Mouse (Mus musculus) layer of hippocampus, postnatal 14 days (tissue): ENCODE measurements around the gene Galnt18. TPM values are rescaled to one million over a fixed set of nuclear protein-coding genes. Genes with fewer than 3 reads are reported as not detected.

Source experiments
- DNase-seq, 2 experiments: peaks; one replicate each; pipeline ENCODE4 v3.0.0; 2021 to 2022; ENCODE audit warnings: low spot score in 2 of 2, mixed read lengths in 1 of 2
- total RNA-seq, 2 experiments: library from RNA; stranded (reverse); gene quantifications; 2 replicates each; pipeline ENCODE4 v1.2.3; 2021

Gene Galnt18
- total RNA-seq, 2 experiments from 2014 or later: 64.1 to 69.5 TPM

- DNase-seq: no peak
Measured at GRCm38 (mm10) chr7:111644362-111644761, 135.4 kb downstream of the Galnt18 start.

- DNase-seq: no peak
Measured at GRCm38 (mm10) chr7:111638899-111639298, 140.9 kb downstream of the Galnt18 start.

DNA sequence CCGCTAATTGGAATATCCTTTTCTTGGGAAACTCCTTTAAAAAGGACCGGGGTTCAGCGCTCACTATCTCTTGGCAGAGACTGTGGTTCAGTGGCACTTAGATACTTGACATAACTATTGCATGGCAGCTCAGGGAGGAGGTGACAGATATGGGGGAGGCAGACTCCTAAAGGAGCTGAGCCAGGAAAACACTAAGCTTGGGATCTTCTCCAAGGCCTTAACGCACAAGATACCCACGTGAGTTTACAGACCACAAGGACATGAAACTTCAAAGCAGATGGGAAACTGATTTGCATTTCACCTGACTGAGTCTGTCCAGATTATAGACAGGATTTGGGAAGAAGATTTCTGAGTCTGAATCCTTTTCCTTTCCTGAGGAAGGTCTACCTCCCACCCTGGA, 141.3 kb downstream of the Galnt18 start:
- DNase-seq: no peak

GRCm38 (mm10) chr7:111637866-111638448, 141.8 kb downstream of the Galnt18 start:
- DNase-seq: no peak

GRCm38 (mm10) chr7:111636503-111636902, 143.3 kb downstream of the Galnt18 start:
- no peak for DNase-seq

- no peak for DNase-seq
Measured at GRCm38 (mm10) chr7:111631265-111631664, 148.5 kb downstream of the Galnt18 start.

- no peak for DNase-seq
Measured at GRCm38 (mm10) chr7:111626232-111626631, 153.5 kb downstream of the Galnt18 start.

GRCm38 (mm10) chr7:111625736-111626135, 154.0 kb downstream of the Galnt18 start:
- DNase-seq: no peak

DNA sequence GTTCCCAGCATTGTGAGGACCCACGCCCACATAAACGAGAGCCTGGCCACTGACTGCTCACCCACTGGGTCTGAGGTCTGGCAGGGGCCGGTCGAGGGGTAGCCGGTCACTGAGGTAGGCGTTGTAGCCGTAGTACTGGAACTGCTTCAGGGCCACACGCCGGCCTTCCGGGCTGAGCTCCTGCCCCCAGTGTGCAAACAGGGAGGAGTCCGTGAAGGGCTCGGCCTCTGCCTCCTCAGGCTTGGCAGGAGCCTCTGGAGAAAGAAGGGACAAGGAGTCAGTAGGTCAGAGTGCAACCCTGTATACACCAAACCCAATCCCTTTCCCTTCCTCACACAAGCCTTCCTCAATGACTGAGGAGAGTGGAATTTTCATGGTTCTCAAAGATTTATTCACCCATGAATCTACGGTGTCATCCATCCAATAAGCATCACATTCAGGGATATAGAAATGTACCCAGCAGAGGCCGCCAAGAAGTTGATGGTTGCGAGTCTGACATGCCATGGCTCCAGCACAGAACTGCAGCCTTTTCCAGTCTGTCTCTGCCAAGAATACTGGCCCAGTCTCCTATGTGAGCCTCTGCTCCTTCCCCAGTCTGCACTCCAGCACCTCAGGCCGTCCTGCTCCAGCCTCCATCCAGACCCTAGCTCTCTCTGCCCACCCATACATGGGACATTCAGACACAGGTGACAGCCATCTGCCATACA, 163.4 kb downstream of the Galnt18 start:
- no peak for DNase-seq

GRCm38 (mm10) chr7:111614471-111614870, 165.3 kb downstream of the Galnt18 start:
- no peak for DNase-seq

DNA sequence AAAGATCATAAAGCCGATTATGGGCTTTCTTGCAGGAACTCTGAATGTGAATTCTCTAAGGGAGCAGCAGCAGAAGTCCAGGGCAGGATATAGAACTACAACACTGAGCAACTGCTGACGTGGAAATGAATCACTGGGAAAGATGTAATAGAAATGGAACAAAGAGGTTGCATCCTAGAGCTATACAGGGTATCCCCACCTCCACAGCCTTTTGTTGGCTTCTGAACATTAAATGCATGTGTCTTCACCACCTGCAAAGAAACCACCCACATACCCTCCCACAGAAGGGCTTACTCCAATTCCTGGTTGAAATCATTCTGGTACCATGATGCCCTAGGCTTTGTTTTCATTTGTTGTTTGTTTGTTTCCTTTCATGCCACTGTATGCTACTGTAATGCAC, 172.3 kb downstream of the Galnt18 start:
- DNase-seq: no peak

- no peak for DNase-seq
Measured at GRCm38 (mm10) chr7:111606091-111606490, 173.7 kb downstream of the Galnt18 start.

- no peak for DNase-seq
Measured at GRCm38 (mm10) chr7:111605663-111606062, 174.1 kb downstream of the Galnt18 start.

DNA sequence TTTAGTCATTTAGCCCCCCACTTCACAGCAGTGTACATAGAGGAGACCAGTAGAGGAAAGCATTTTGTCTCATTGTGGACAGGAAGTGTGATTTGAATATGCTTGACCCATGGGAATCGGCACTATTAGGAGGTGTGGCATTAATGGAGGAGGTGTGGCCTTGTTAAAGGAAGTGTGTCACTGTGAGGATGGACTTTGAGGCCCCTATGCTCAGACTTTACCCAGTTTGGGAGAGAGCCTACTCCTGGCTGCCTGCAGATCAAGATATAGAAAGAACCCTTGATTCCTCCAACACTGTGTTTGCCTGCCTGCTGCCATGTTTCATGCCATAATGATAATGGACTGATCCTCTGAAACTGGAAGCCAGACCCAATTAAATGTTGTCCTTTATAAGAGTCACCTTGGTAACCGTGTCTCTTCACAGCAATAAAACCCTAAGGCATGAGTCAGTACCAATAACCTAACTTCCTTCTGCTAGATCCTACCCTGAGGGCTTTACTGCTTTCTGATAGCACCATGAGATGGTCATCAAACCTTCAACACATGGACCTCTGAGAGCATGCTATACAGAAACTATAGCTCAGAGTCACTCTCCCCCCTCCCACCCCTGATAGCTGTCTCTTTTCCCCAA, 175.1 kb downstream of the Galnt18 start:
- no peak for DNase-seq

- no peak for DNase-seq
Measured at GRCm38 (mm10) chr7:111603186-111603585, 176.6 kb downstream of the Galnt18 start.

- peak in 1 of 2 experiments; percentile 22 for DNase-seq
Measured at GRCm38 (mm10) chr7:111601339-111602067, 178.3 kb downstream of the Galnt18 start.

GRCm38 (mm10) chr7:111600756-111601155, 179.0 kb downstream of the Galnt18 start:
- DNase-seq: peak in 1 of 2 experiments; percentile 35

- DNase-seq: no peak
Measured at GRCm38 (mm10) chr7:111593680-111594079, 186.1 kb downstream of the Galnt18 start.

DNA sequence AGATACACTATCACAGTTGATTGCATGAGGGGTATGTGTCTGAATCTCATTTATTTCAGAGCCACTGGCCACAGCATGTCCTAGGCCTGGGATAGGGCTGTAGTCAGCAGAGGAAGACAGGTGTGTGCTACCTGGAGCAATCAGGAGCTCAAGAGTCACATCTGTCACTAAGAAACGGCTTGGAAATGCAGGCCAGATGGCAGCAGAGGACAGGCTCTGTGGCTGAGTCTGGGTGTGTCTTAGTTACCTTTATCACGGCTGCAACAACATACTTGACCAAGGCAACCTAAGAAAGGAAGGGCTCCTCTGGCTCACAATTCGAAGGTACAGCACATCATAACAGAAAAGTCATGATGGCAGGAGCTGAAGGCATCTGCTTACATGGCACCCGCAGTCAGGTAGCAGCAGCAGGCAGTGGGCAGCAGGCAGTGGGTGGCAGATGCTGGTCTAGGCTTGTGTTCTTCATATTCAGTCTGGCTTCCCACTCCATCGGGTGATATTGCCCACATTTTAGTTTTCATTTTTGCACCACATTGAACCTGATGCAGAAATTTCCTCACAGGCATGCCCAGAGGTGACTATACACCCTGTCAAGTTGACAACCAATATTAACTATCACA, 190.2 kb downstream of the Galnt18 start:
- peak in 1 of 2 experiments; percentile 25 for DNase-seq

DNA sequence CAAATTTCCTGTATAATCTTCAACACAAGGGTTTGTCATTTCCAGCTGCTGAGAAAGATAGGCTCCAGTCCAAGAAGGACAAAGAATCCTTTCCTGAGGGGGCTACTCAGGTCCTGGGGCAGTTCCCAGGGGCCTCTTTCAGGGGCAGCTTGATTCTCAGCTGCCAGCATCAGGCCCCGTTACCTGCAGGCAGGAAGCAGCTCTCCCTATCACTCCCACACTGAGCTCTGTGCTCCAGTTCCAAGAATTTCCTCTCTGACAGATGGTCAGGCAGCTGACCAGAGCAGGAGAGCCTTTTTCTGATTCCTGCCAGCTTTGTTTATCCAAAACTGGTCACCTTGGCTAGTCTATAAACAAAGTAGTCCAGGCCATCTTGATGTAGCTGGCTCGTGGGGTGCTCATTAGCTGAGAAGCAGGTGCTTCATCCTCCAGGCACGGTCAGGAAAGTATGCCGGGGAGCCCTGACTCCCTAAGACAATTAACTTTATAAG, 191.4 kb downstream of the Galnt18 start:
- DNase-seq: peak in 1 of 2 experiments; percentile 19

GRCm38 (mm10) chr7:111580547-111580946, 199.2 kb downstream of the Galnt18 start:
- DNase-seq: no peak
